Mouse (Mus musculus) hindbrain, embryonic 10.5 days (tissue): ENCODE measurements around the gene Tead1. TPM values are rescaled to one million over a fixed set of nuclear protein-coding genes. Genes with fewer than 3 reads are reported as not detected.

Experiments
- DNase-seq: peaks from one replicate; pipeline ENCODE4 v3.0.0-alpha.2; 2017; ENCODE audit warnings: low spot score
- H3K27ac ChIP-seq: fragments of 300-500 bp; sonication (generic); 2 replicates; pipeline ENCODE4 v1.5.1; 2016; ENCODE audit warnings: mild to moderate bottlenecking, moderate library complexity
- H3K27me3 ChIP-seq: fragments of 300-500 bp; sonication (generic); 2 replicates; pipeline ENCODE4 v1.6.1; 2016; ENCODE audit warnings: mild to moderate bottlenecking; ENCODE audit not compliant: poor library complexity, insufficient read depth, severe bottlenecking
- H3K36me3 ChIP-seq: fragments of 300-500 bp; sonication (generic); 2 replicates; pipeline ENCODE4 v1.6.1; 2016; ENCODE audit warnings: mild to moderate bottlenecking, moderate library complexity
- H3K4me1 ChIP-seq: fragments of 300-500 bp; sonication (generic); replicated peaks from 2 replicates; pipeline ENCODE4 v1.6.1; 2016; ENCODE audit warnings: mild to moderate bottlenecking
- H3K4me3 ChIP-seq: fragments of 300-500 bp; sonication (generic); 2 replicates; pipeline ENCODE4 v1.5.1; 2016; ENCODE audit warnings: mild to moderate bottlenecking, moderate library complexity
- H3K9me3 ChIP-seq: fragments of 300-500 bp; sonication (generic); 2 replicates; pipeline ENCODE4 v1.6.1; 2016; ENCODE audit warnings: mild to moderate bottlenecking, moderate library complexity
- WGBS: fragments of 180-500 bp; shearing (Covaris S2); methylation state at CpG from one replicate; pipeline ENCODE4 v1.1.7; 2016; 5-methylcytosine and 5-hydroxymethylcytosine counted together
- polyA plus RNA-seq: library from polyadenylated mRNA; unstranded; fragments of >200 nt; fragmentation: Nextera tagmentation; extraction: Ambion mirVana; gene quantifications from 2 replicates; pipeline ENCODE4 v1.2.1, GENCODE M21; 2016

Gene Tead1
- polyA plus RNA-seq, 1 experiment from 2014 or later = 17.8 TPM

- H3K4me3 ChIP-seq = no peak overlapping the region
- DNase-seq = no peak
- WGBS = 22% methylated on average over 11 of the region's 11 CpGs
- peaks cover 92% of the 10 kb centered on the region for H3K4me1 ChIP-seq
- H3K27me3 ChIP-seq = no peaks in the 10 kb centered on the region
- H3K36me3 ChIP-seq = no peaks in the 10 kb centered on the region
- peak overlapping the region; percentile 80 for H3K27ac ChIP-seq
- H3K9me3 ChIP-seq = no peaks in the 10 kb centered on the region
Observed at GRCm38 (mm10) chr7:112719394-112720142, 40.5 kb downstream of the Tead1 start.

- peak overlapping the region; percentile 29 for H3K4me3 ChIP-seq
- peaks cover 87% of the 10 kb centered on the region for H3K4me1 ChIP-seq
- no peaks in the 10 kb centered on the region for H3K36me3 ChIP-seq
- DNase-seq = peak; percentile 40
- no peaks in the 10 kb centered on the region for H3K27me3 ChIP-seq
- H3K27ac ChIP-seq = peak overlapping the region; percentile 80
- 14% methylated on average over 23 of the region's 23 CpGs for WGBS
- no peaks in the 10 kb centered on the region for H3K9me3 ChIP-seq
Observed at GRCm38 (mm10) chr7:112720143-112720988, 41.2 kb downstream of the Tead1 start.

GRCm38 (mm10) chr7:112720989-112721337, 41.8 kb downstream of the Tead1 start:
- Histone ChIP-seq H3K36me3 (no peaks in the 10 kb centered on the region), H3K27me3 (no peaks in the 10 kb centered on the region), H3K4me3 (no peak overlapping the region), H3K9me3 (no peaks in the 10 kb centered on the region), H3K4me1 (peaks cover 81% of the 10 kb centered on the region), H3K27ac (peak overlapping the region; percentile 80)
- 30% methylated on average over 4 of the region's 4 CpGs for WGBS
- no peak for DNase-seq

GRCm38 (mm10) chr7:112721859-112722258, 42.7 kb downstream of the Tead1 start:
- Histone ChIP-seq H3K27me3 (no peaks in the 10 kb centered on the region), H3K4me3 (no peak overlapping the region), H3K9me3 (no peaks in the 10 kb centered on the region), H3K36me3 (no peaks in the 10 kb centered on the region), H3K27ac (0 out of 2 replicates have a peak overlapping the region, but pooled peaks have one; percentile 16), H3K4me1 (peaks cover 72% of the 10 kb centered on the region)
- no peak for DNase-seq
- WGBS = 80% methylated on average over 4 of the region's 4 CpGs

GRCm38 (mm10) chr7:112728399-112728798, 49.3 kb downstream of the Tead1 start:
- Histone ChIP-seq H3K4me3 (no peak overlapping the region), H3K9me3 (no peaks in the 10 kb centered on the region), H3K27ac (no peak overlapping the region), H3K27me3 (no peaks in the 10 kb centered on the region), H3K4me1 (peaks cover 63% of the 10 kb centered on the region), H3K36me3 (no peaks in the 10 kb centered on the region)
- no peak for DNase-seq
- WGBS = 89% methylated on average over 2 of the region's 2 CpGs

GRCm38 (mm10) chr7:112730209-112730608, 51.1 kb downstream of the Tead1 start:
- H3K9me3 ChIP-seq = no peaks in the 10 kb centered on the region
- no peak for DNase-seq
- no peaks in the 10 kb centered on the region for H3K27me3 ChIP-seq
- peaks cover 64% of the 10 kb centered on the region for H3K4me1 ChIP-seq
- 70% methylated on average over 5 of the region's 5 CpGs for WGBS
- no peak overlapping the region for H3K27ac ChIP-seq
- no peak overlapping the region for H3K4me3 ChIP-seq
- no peaks in the 10 kb centered on the region for H3K36me3 ChIP-seq

GRCm38 (mm10) chr7:112731584-112731983, 52.5 kb downstream of the Tead1 start:
- H3K36me3 ChIP-seq = no peaks in the 10 kb centered on the region
- 74% methylated on average over 8 of the region's 8 CpGs for WGBS
- H3K9me3 ChIP-seq = no peaks in the 10 kb centered on the region
- no peak for DNase-seq
- H3K27ac ChIP-seq = no peak overlapping the region; the same call in 1 of the 2 replicates
- H3K4me1 ChIP-seq = peaks cover 68% of the 10 kb centered on the region
- H3K4me3 ChIP-seq = no peak overlapping the region
- no peaks in the 10 kb centered on the region for H3K27me3 ChIP-seq

GRCm38 (mm10) chr7:112739174-112739573, 60.1 kb downstream of the Tead1 start:
- DNase-seq = no peak
- no peaks in the 10 kb centered on the region for H3K36me3 ChIP-seq
- no peaks in the 10 kb centered on the region for H3K27me3 ChIP-seq
- H3K9me3 ChIP-seq = no peaks in the 10 kb centered on the region
- no peak overlapping the region for H3K27ac ChIP-seq
- WGBS = 82% methylated on average over 6 of the region's 6 CpGs
- no peak overlapping the region for H3K4me3 ChIP-seq
- H3K4me1 ChIP-seq = peaks cover 56% of the 10 kb centered on the region

GRCm38 (mm10) chr7:112741790-112742189, 62.7 kb downstream of the Tead1 start:
- peak overlapping the region; percentile 67 for H3K27ac ChIP-seq
- no peak overlapping the region for H3K4me3 ChIP-seq
- no peak for DNase-seq
- no peaks in the 10 kb centered on the region for H3K27me3 ChIP-seq
- 29% methylated on average over 12 of the region's 12 CpGs for WGBS
- peaks cover 78% of the 10 kb centered on the region for H3K4me1 ChIP-seq
- H3K36me3 ChIP-seq = no peaks in the 10 kb centered on the region
- no peaks in the 10 kb centered on the region for H3K9me3 ChIP-seq

- DNase-seq = no peak
- peak overlapping the region; percentile 77 for H3K27ac ChIP-seq
- H3K4me1 ChIP-seq = peaks cover 85% of the 10 kb centered on the region
- H3K9me3 ChIP-seq = no peaks in the 10 kb centered on the region
- H3K4me3 ChIP-seq = no peak overlapping the region; the same call in 1 of the 2 replicates
- WGBS = 27% methylated on average over 7 of the region's 7 CpGs
- H3K27me3 ChIP-seq = no peaks in the 10 kb centered on the region
- H3K36me3 ChIP-seq = no peaks in the 10 kb centered on the region
Observed at GRCm38 (mm10) chr7:112743063-112743462, 63.9 kb downstream of the Tead1 start.

- Histone ChIP-seq H3K4me1 (peaks cover 90% of the 10 kb centered on the region), H3K9me3 (no peaks in the 10 kb centered on the region), H3K4me3 (peak overlapping the region; percentile 32), H3K27me3 (no peaks in the 10 kb centered on the region), H3K36me3 (no peaks in the 10 kb centered on the region), H3K27ac (peak overlapping the region; percentile 77)
- under 1% methylated on average over 11 of the region's 11 CpGs for WGBS
- peak; percentile 80 for DNase-seq
Observed at GRCm38 (mm10) chr7:112743621-112744395, 64.7 kb downstream of the Tead1 start.

GRCm38 (mm10) chr7:112747187-112747586, 68.1 kb downstream of the Tead1 start:
- Histone ChIP-seq H3K36me3 (peaks cover 16% of the 10 kb centered on the region; the same call in 1 of the 2 replicates), H3K4me1 (peaks cover 57% of the 10 kb centered on the region), H3K27me3 (no peaks in the 10 kb centered on the region), H3K27ac (no peak overlapping the region), H3K4me3 (no peak overlapping the region), H3K9me3 (no peaks in the 10 kb centered on the region)
- 78% methylated on average over 3 of the region's 3 CpGs for WGBS
- DNase-seq = no peak
